Comparison of ENCODE assay signal across 14 mouse cellular contexts in the genomic region with DNA sequence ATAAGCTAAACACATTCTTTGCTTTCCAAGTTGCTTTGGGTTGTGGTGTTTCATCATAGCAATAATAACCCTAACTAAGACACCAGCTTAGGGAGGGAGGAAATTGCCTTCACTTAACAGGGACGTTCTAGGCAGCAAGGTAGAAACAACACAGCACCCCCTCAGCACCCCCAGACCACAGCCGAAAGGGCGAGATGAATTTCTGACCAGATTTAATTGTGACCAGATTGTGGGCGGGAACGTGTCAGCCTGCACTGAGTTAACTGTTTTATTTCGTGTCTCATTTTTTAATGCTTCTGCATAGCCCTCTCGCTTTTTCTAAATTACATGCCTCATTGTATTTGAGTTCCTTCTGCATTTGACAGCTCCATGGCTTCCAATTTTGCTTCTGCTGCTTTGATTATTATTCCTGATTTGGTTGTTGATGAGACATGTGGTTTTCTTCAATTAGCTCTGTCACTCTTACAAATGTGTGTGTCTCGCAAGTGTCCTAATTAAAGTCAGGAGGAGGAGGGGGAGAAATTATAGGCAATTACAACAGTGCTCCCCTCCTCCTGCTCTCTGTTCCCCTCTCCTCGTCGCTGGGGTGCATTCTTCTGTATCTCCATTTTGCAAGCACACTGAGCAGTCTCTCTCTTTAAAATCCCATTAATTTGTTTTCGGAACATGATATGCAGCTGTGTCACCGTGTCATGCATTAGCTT.
DNase-seq lines count a peak whose midpoint lies in the region; ATAC-seq and TF ChIP-seq lines count a peak whose summit lies in the region.
"Had no signal": no experiment of that assay in that cellular context is flagged by ENCODE, and none has a peak within 500 bp of the region (broad histone marks: within the 10 kb centered on the region; RNA-seq: fewer than 3 reads in every experiment).

No protein-coding gene starts in this region.

- no peak overlapping the region for H3K9ac ChIP-seq in kidney, embryonic 14.5 days (ENCODE audit: low read depth, low read length)
- H3K9ac ChIP-seq in forebrain, embryonic 13.5 days = no peak overlapping the region
- H3K9ac ChIP-seq in hindbrain, postnatal 0 days (replicated peaks; ENCODE audit: low read length) = no peak overlapping the region
- no peak overlapping the region for H3K9ac ChIP-seq in heart, embryonic 12.5 days
- H3K9ac ChIP-seq: lung, embryonic 14.5 days had no signal

- no peak overlapping the region for H3K27ac ChIP-seq in kidney, embryonic 14.5 days (ENCODE audit: low read depth, low read length)
- peak overlapping the region; percentile 78 for H3K27ac ChIP-seq in forebrain, embryonic 13.5 days
- H3K27ac ChIP-seq in hindbrain, postnatal 0 days = no peak overlapping the region
- no peak overlapping the region for H3K27ac ChIP-seq in heart, embryonic 12.5 days (ENCODE audit: poor library complexity, severe bottlenecking)
- H3K27ac ChIP-seq: heart, adult 2 months; left cerebral cortex, adult 2 months had no signal

- H3K4me1 ChIP-seq in kidney, embryonic 14.5 days (ENCODE audit: control insufficient read depth, insufficient read depth, low read length) = no peaks in the 10 kb centered on the region
- peaks cover 12% of the 10 kb centered on the region for H3K4me1 ChIP-seq in forebrain, embryonic 13.5 days
- H3K4me1 ChIP-seq in hindbrain, postnatal 0 days (ENCODE audit: insufficient read depth, low read length) = no peaks in the 10 kb centered on the region
- no peaks in the 10 kb centered on the region for H3K4me1 ChIP-seq in heart, embryonic 12.5 days (replicated peaks)

- H3K9me3 ChIP-seq in kidney, embryonic 14.5 days (ENCODE audit: control insufficient read depth, low read length) = no peaks in the 10 kb centered on the region
- H3K9me3 ChIP-seq in forebrain, embryonic 13.5 days (replicated peaks) = no peaks in the 10 kb centered on the region
- H3K9me3 ChIP-seq in hindbrain, postnatal 0 days (ENCODE audit: low read length) = no peaks in the 10 kb centered on the region
- H3K9me3 ChIP-seq in heart, embryonic 12.5 days (replicated peaks) = no peaks in the 10 kb centered on the region

- no peak overlapping the region for H3K4me3 ChIP-seq in kidney, embryonic 14.5 days (ENCODE audit: low read length)
- no peak overlapping the region for H3K4me3 ChIP-seq in forebrain, embryonic 13.5 days
- H3K4me3 ChIP-seq in hindbrain, postnatal 0 days (ENCODE audit: low read length) = no peak overlapping the region
- no peak overlapping the region for H3K4me3 ChIP-seq in heart, embryonic 12.5 days
- H3K4me3 ChIP-seq: heart, adult 2 months; left cerebral cortex, adult 2 months had no signal

- no peak for TF ChIP-seq CTCF in brain, embryonic 14.5 days (IDR thresholded peaks at IDR 0.05; ENCODE audit: borderline replicate concordance, extremely low read depth, insufficient read depth, insufficient read length)
- TF ChIP-seq CTCF in hindbrain, postnatal 0 days (IDR thresholded peaks at IDR 0.05; ENCODE audit: low read depth) = no peak

- no peak overlapping the region for H3K4me2 ChIP-seq in kidney, embryonic 14.5 days (replicated peaks; ENCODE audit: low read depth, low read length)
- peak overlapping the region; percentile 30 for H3K4me2 ChIP-seq in forebrain, embryonic 13.5 days
- no peak overlapping the region for H3K4me2 ChIP-seq in hindbrain, postnatal 0 days (ENCODE audit: low read depth, low read length)
- H3K4me2 ChIP-seq in heart, embryonic 12.5 days = no peak overlapping the region
- H3K4me2 ChIP-seq: lung, embryonic 14.5 days had no signal

- 43% methylated on average over 12 of the region's 12 CpGs for WGBS in kidney, embryonic 14.5 days
- WGBS in forebrain, embryonic 13.5 days = 30% methylated on average over 12 of the region's 12 CpGs
- 35% methylated on average over 12 of the region's 12 CpGs for whole genome bisulfite sequencing in hindbrain, postnatal 0 days
- 73% methylated on average over 12 of the region's 12 CpGs for WGBS in heart, embryonic 12.5 days

- DNase-seq in kidney, postnatal 4 days = no peak
- DNase-seq in brain, embryonic 14.5 days (ENCODE audit: low read depth) = peak; percentile 94
- DNase-seq in hindbrain, postnatal 0 days (ENCODE audit: low spot score) = peak; percentile 19
- no peak for DNase-seq in left cerebral cortex, adult 11 months (ENCODE audit: low spot score)
- DNase-seq in thymus, adult 18-20 months = no peak
- DNase-seq: heart, adult 2 months; heart, postnatal 14 days; liver; lung, embryonic 14.5 days had no signal

- ATAC-seq in kidney, embryonic 14.5 days (ENCODE audit: low FRiP score, low TSS enrichment) = peak; percentile 32; the same call in 1 of the 2 replicates
- peak; percentile 96 for ATAC-seq in forebrain, embryonic 13.5 days
- ATAC-seq in hindbrain, postnatal 0 days = peak; percentile 53; the same call in 1 of the 2 replicates
- no peak for ATAC-seq in heart, embryonic 12.5 days (ENCODE audit: insufficient number of reproducible peaks, low FRiP score)
- ATAC-seq: intestine, embryonic 16.5 days had no signal

- H3K27me3 ChIP-seq in kidney, embryonic 14.5 days (ENCODE audit: control insufficient read depth, insufficient read depth, low read length) = no peaks in the 10 kb centered on the region
- no peaks in the 10 kb centered on the region for H3K27me3 ChIP-seq in forebrain, embryonic 13.5 days
- no peaks in the 10 kb centered on the region for H3K27me3 ChIP-seq in hindbrain, postnatal 0 days (ENCODE audit: insufficient read depth, low read length)
- no peaks in the 10 kb centered on the region for H3K27me3 ChIP-seq in heart, embryonic 12.5 days (replicated peaks)

- H3K36me3 ChIP-seq in kidney, embryonic 14.5 days (ENCODE audit: control insufficient read depth, insufficient read depth, low read length) = no peaks in the 10 kb centered on the region
- no peaks in the 10 kb centered on the region for H3K36me3 ChIP-seq in forebrain, embryonic 13.5 days (ENCODE audit: poor library complexity, severe bottlenecking)
- no peaks in the 10 kb centered on the region for H3K36me3 ChIP-seq in hindbrain, postnatal 0 days (ENCODE audit: insufficient read depth, low read length)
- no peaks in the 10 kb centered on the region for H3K36me3 ChIP-seq in heart, embryonic 12.5 days

- no peak for TF ChIP-seq POLR2A in brain, embryonic 14.5 days (IDR thresholded peaks at IDR 0.05; ENCODE audit: borderline replicate concordance, extremely low read depth, insufficient read depth, insufficient read length, poor library complexity, severe bottlenecking)

Comparison
In these comparisons a context has a peak if more than half of its experiments do, and no peak if none do; other contexts are left out.
1. DNase-seq: peak in brain, embryonic 14.5 days (single experiment) and hindbrain, postnatal 0 days (single experiment); none in kidney, postnatal 4 days (0 of 2), left cerebral cortex, adult 11 months (single experiment) and thymus, adult 18-20 months (0 of 2).